Mouse (Mus musculus): ENCODE data around the gene Skap1.

Gene Skap1

GRCm38 (mm10) chr11:96463986-96464715 lies at the start of gene Skap1:
Gene Skap1, plus strand, starts transcription at chr11:96464593.
- DNase-seq: no peak

- no peak for DNase-seq
Measured at GRCm38 (mm10) chr11:96421074-96421473, 43.3 kb upstream of the Skap1 start.

GRCm38 (mm10) chr11:96421517-96422265 lies 42.7 kb upstream of the Skap1 start:
- DNase-seq: no peak

GRCm38 (mm10) chr11:96425193-96425592 lies 39.2 kb upstream of the Skap1 start:
- DNase-seq: no peak

- no peak for DNase-seq
Measured at GRCm38 (mm10) chr11:96426191-96426590, 38.2 kb upstream of the Skap1 start.

GRCm38 (mm10) chr11:96426805-96427204 lies 37.6 kb upstream of the Skap1 start:
- DNase-seq: no peak

- DNase-seq: no peak
Measured at GRCm38 (mm10) chr11:96429062-96429461, 35.3 kb upstream of the Skap1 start.

GRCm38 (mm10) chr11:96429891-96430290 lies 34.5 kb upstream of the Skap1 start:
- no peak for DNase-seq

GRCm38 (mm10) chr11:96431871-96432270 lies 32.5 kb upstream of the Skap1 start:
- DNase-seq: no peak

- no peak for DNase-seq
Measured at GRCm38 (mm10) chr11:96434888-96435287, 29.5 kb upstream of the Skap1 start.

- DNase-seq: no peak
Measured at GRCm38 (mm10) chr11:96436525-96436924, 27.9 kb upstream of the Skap1 start.

GRCm38 (mm10) chr11:96438787-96439186 lies 25.6 kb upstream of the Skap1 start:
- DNase-seq: peak; percentile 75

GRCm38 (mm10) chr11:96441546-96442185 lies 22.7 kb upstream of the Skap1 start:
- DNase-seq: no peak

GRCm38 (mm10) chr11:96442468-96442867 lies 21.9 kb upstream of the Skap1 start:
- no peak for DNase-seq

GRCm38 (mm10) chr11:96447931-96448330 lies 16.5 kb upstream of the Skap1 start:
- no peak for DNase-seq

- DNase-seq: no peak
Measured at GRCm38 (mm10) chr11:96455111-96455510, 9.3 kb upstream of the Skap1 start.

- DNase-seq: no peak
Measured at GRCm38 (mm10) chr11:96455699-96456326, 8.6 kb upstream of the Skap1 start.

GRCm38 (mm10) chr11:96456508-96457305 lies 7.7 kb upstream of the Skap1 start:
- DNase-seq: no peak

- no peak for DNase-seq
Measured at GRCm38 (mm10) chr11:96461766-96462165, 2.6 kb upstream of the Skap1 start.

- DNase-seq: no peak
Measured at GRCm38 (mm10) chr11:96462191-96462752, 2.1 kb upstream of the Skap1 start.

GRCm38 (mm10) chr11:96464716-96465060 lies 295 bp downstream of the Skap1 start:
- no peak for DNase-seq

GRCm38 (mm10) chr11:96465426-96466056 lies 1.1 kb downstream of the Skap1 start:
- DNase-seq: no peak
